ENCODE assay signal across 8 mouse cellular contexts in the genomic region with DNA sequence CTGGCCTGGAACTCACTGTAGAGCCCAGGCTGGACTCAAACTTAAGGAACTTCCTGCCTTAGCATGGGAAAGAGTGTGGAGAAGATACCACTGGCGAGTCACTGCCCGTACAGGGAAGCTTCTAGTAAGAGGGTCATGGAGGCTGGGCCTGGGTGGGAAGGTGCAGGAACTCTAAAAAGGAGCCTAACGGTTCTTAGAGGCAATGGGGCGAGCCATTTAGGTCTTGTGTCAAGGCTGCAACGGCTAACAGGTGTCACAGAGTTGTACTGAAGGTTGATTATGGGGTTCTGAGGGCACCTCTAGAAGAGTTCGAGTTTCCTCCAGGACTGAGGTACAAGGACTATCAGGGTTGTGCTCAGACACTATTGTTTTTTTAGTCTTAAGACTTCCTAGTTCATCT. TPM values are rescaled to one million over a fixed set of nuclear protein-coding genes. Genes with fewer than 3 reads are reported as not detected.
DNase-seq lines count a peak whose midpoint lies in the region; ATAC-seq lines count a peak whose summit lies in the region.

No protein-coding gene starts in this region.

- H3K4me3 ChIP-seq in lung, embryonic 16.5 days (ENCODE audit: low read length) = peak overlapping the region; percentile 73
- H3K4me3 ChIP-seq in forebrain, embryonic 10.5 days = peak overlapping the region; percentile 98
- no peak overlapping the region for H3K4me3 ChIP-seq in intestine, embryonic 15.5 days (replicated peaks)
- peak overlapping the region; percentile 95; the same call in 1 of the 2 replicates for H3K4me3 ChIP-seq in neural tube, embryonic 12.5 days

- H3K27me3 ChIP-seq in lung, embryonic 16.5 days (ENCODE audit: control insufficient read depth, insufficient read depth, low read depth, low read length) = no peaks in the 10 kb centered on the region
- H3K27me3 ChIP-seq in forebrain, embryonic 10.5 days (ENCODE audit: poor library complexity, severe bottlenecking) = 0 out of 2 replicates have a peak, but pooled peaks cover 5% of the 10 kb centered on the region
- H3K27me3 ChIP-seq in intestine, embryonic 15.5 days (replicated peaks) = no peaks in the 10 kb centered on the region
- H3K27me3 ChIP-seq in neural tube, embryonic 12.5 days (replicated peaks) = no peaks in the 10 kb centered on the region

- H3K27ac ChIP-seq in lung, embryonic 16.5 days (ENCODE audit: low read length) = no peak overlapping the region
- peak overlapping the region; percentile 97 for H3K27ac ChIP-seq in forebrain, embryonic 10.5 days
- no peak overlapping the region for H3K27ac ChIP-seq in intestine, embryonic 15.5 days
- no peak overlapping the region for H3K27ac ChIP-seq in neural tube, embryonic 12.5 days

- 73% methylated on average over 6 of the region's 6 CpGs for WGBS in lung, embryonic 16.5 days
- WGBS in forebrain, embryonic 10.5 days = 81% methylated on average over 6 of the region's 6 CpGs
- 80% methylated on average over 6 of the region's 6 CpGs for WGBS in intestine, embryonic 15.5 days
- WGBS in neural tube, embryonic 12.5 days = 80% methylated on average over 6 of the region's 6 CpGs

- DNase-seq in lung, postnatal 10 days = no peak
- DNase-seq in forebrain, embryonic 10.5 days (ENCODE audit: extremely low spot score, low spot score) = no peak
- DNase-seq in adrenal gland, postnatal 14 days = no peak
- DNase-seq in gastrocnemius, postnatal 4 days (ENCODE audit: low spot score in 2 of 2) = no peak
- no peak for DNase-seq in adrenal gland, postnatal 4 days (ENCODE audit: low spot score in 2 of 2)

- H3K9ac ChIP-seq in lung, embryonic 16.5 days (ENCODE audit: low read length) = no peak overlapping the region
- no peak overlapping the region for H3K9ac ChIP-seq in intestine, embryonic 15.5 days
- H3K9ac ChIP-seq in neural tube, embryonic 12.5 days = no peak overlapping the region

- ATAC-seq in lung, embryonic 16.5 days (ENCODE audit: low read depth) = no peak
- ATAC-seq in intestine, embryonic 15.5 days = peak; percentile 15
- peak; percentile 4; the same call in 1 of the 2 replicates for ATAC-seq in neural tube, embryonic 12.5 days (ENCODE audit: low FRiP score, low read depth)

- H3K4me2 ChIP-seq in lung, embryonic 16.5 days (ENCODE audit: low read depth, low read length) = peak overlapping the region; percentile 54
- peak overlapping the region; percentile 64; the same call in 1 of the 2 replicates for H3K4me2 ChIP-seq in intestine, embryonic 15.5 days (replicated peaks)
- H3K4me2 ChIP-seq in neural tube, embryonic 12.5 days (replicated peaks) = peak overlapping the region; percentile 61

- no peaks in the 10 kb centered on the region for H3K9me3 ChIP-seq in lung, embryonic 16.5 days (ENCODE audit: control insufficient read depth, low read length)
- no peaks in the 10 kb centered on the region for H3K9me3 ChIP-seq in forebrain, embryonic 10.5 days
- H3K9me3 ChIP-seq in intestine, embryonic 15.5 days = no peaks in the 10 kb centered on the region
- H3K9me3 ChIP-seq in neural tube, embryonic 12.5 days = no peaks in the 10 kb centered on the region

- H3K36me3 ChIP-seq in lung, embryonic 16.5 days (ENCODE audit: control insufficient read depth, insufficient read depth, low read length) = no peaks in the 10 kb centered on the region
- H3K36me3 ChIP-seq in forebrain, embryonic 10.5 days (replicated peaks) = peaks cover 11% of the 10 kb centered on the region
- H3K36me3 ChIP-seq in intestine, embryonic 15.5 days = no peaks in the 10 kb centered on the region
- no peaks in the 10 kb centered on the region for H3K36me3 ChIP-seq in neural tube, embryonic 12.5 days

- H3K4me1 ChIP-seq in lung, embryonic 16.5 days (replicated peaks; ENCODE audit: control insufficient read depth, insufficient read depth, low read length) = peaks cover 7% of the 10 kb centered on the region; the same call in 1 of the 2 replicates
- H3K4me1 ChIP-seq in forebrain, embryonic 10.5 days = peaks cover 33% of the 10 kb centered on the region
- peaks cover 11% of the 10 kb centered on the region for H3K4me1 ChIP-seq in intestine, embryonic 15.5 days (replicated peaks)
- H3K4me1 ChIP-seq in neural tube, embryonic 12.5 days = peaks cover 7% of the 10 kb centered on the region

RNA-seq across cellular contexts. Expression of a gene that starts 0.5 kb away (rescaled TPM):
- polyA plus RNA-seq in lung, embryonic 16.5 days (2015; fragmentation: Nextera tagmentation; extraction: Ambion mirVana) = 189 and 201 TPM in 2 replicates
- polyA plus RNA-seq in forebrain, embryonic 10.5 days (2016; fragmentation: Nextera tagmentation; extraction: Ambion mirVana) = 301 and 302 TPM in 2 replicates
- 219 and 237 TPM in 2 replicates for polyA plus RNA-seq in intestine, embryonic 15.5 days (2015; fragmentation: Nextera tagmentation; extraction: Ambion mirVana)
- 288 and 313 TPM in 2 replicates for polyA plus RNA-seq in neural tube, embryonic 12.5 days (2016; fragmentation: Nextera tagmentation; extraction: Ambion mirVana)
- 120 and 124 TPM in 2 replicates for total RNA-seq in adrenal gland, postnatal 14 days (2021)
- 100 to 1,000 TPM; 112 to 116 TPM for total RNA-seq in gastrocnemius, postnatal 4 days (2021)
- 100 to 1,000 TPM; 102 to 103 TPM for total RNA-seq in adrenal gland, postnatal 4 days (2021)

RNA-seq across cellular contexts. Expression of a gene that starts 26.3 kb away (rescaled TPM):
- 19.9 and 20.5 TPM in 2 replicates for polyA plus RNA-seq in lung, embryonic 16.5 days (2015; fragmentation: Nextera tagmentation; extraction: Ambion mirVana)
- 20.4 and 23.0 TPM in 2 replicates for polyA plus RNA-seq in forebrain, embryonic 10.5 days (2016; fragmentation: Nextera tagmentation; extraction: Ambion mirVana)
- polyA plus RNA-seq in intestine, embryonic 15.5 days (2015; fragmentation: Nextera tagmentation; extraction: Ambion mirVana) = 23.3 and 23.5 TPM in 2 replicates
- polyA plus RNA-seq in neural tube, embryonic 12.5 days (2016; fragmentation: Nextera tagmentation; extraction: Ambion mirVana) = 16.2 and 17.7 TPM in 2 replicates
- total RNA-seq in adrenal gland, postnatal 14 days (2021) = 9.3 and 10.1 TPM in 2 replicates
- total RNA-seq in gastrocnemius, postnatal 4 days (2021) = 1 to 10 TPM; 6.1 to 6.6 TPM
- total RNA-seq in adrenal gland, postnatal 4 days (2021) = 10 to 100 TPM; 14.3 to 15.3 TPM
